ENCODE assay signal across 8 mouse cellular contexts in genomic region chr7:101301361-101301880, GRCm38 (mm10). TPM values are rescaled to one million over a fixed set of nuclear protein-coding genes. Genes with fewer than 3 reads are reported as not detected.
A peak's percentile ranks its signal among the peaks of the same experiment; 100 is the strongest.
DNase-seq lines count a peak whose midpoint lies in the region; ATAC-seq lines count a peak whose summit lies in the region.

No protein-coding gene starts in this region.

- WGBS in heart, embryonic 10.5 days: under 1% methylated on average over 30 of the region's 30 CpGs
- under 1% methylated on average over 30 of the region's 30 CpGs for WGBS in hindbrain, embryonic 16.5 days
- under 1% methylated on average over 30 of the region's 30 CpGs for WGBS in midbrain, embryonic 10.5 days

- peak overlapping the region; percentile 73 for H3K9ac ChIP-seq in hindbrain, embryonic 16.5 days (ENCODE audit: low read depth, low read length)

- peak; percentile 90 for DNase-seq in heart, embryonic 10.5 days (ENCODE audit: low spot score)
- DNase-seq in heart, adult 11 months: no peak
- DNase-seq in 416B (ENCODE audit: low read depth): peak; percentile 75
- peak; percentile 37 for DNase-seq in c-Kit-positive CD71-positive TER-119-positive erythroid progenitor cells, embryonic 14.5 days (ENCODE audit: low spot score)
- DNase-seq in midbrain, embryonic 10.5 days (ENCODE audit: low spot score): no peak
- DNase-seq in thymus, postnatal 36 days: peak; percentile 55 to 59
- no peak for DNase-seq in left cerebral cortex, postnatal 4 days

- intact Hi-C loops in left cerebral cortex, postnatal 4 days (cut with DNase I): no loop called here

- peak overlapping the region; percentile 75 for H3K4me3 ChIP-seq in heart, embryonic 10.5 days
- peak overlapping the region; percentile 72 for H3K4me3 ChIP-seq in hindbrain, embryonic 16.5 days (ENCODE audit: low read length)
- peak overlapping the region; percentile 78 for H3K4me3 ChIP-seq in midbrain, embryonic 10.5 days

- no peaks in the 10 kb centered on the region for H3K9me3 ChIP-seq in heart, embryonic 10.5 days
- H3K9me3 ChIP-seq in hindbrain, embryonic 16.5 days (ENCODE audit: control insufficient read depth, low read length): no peaks in the 10 kb centered on the region
- no peaks in the 10 kb centered on the region for H3K9me3 ChIP-seq in midbrain, embryonic 10.5 days (replicated peaks)

- H3K27me3 ChIP-seq in heart, embryonic 10.5 days (ENCODE audit: insufficient read depth, poor library complexity, severe bottlenecking): peaks cover 47% of the 10 kb centered on the region
- 0 out of 2 replicates have a peak, but pooled peaks cover 2% of the 10 kb centered on the region for H3K27me3 ChIP-seq in hindbrain, embryonic 16.5 days (replicated peaks; ENCODE audit: control insufficient read depth, insufficient read depth, low read length)
- peaks cover 46% of the 10 kb centered on the region for H3K27me3 ChIP-seq in midbrain, embryonic 10.5 days (ENCODE audit: low read depth, poor library complexity, severe bottlenecking)

- peak; percentile 31; the same call in 1 of the 2 replicates for ATAC-seq in hindbrain, embryonic 16.5 days

- H3K36me3 ChIP-seq in heart, embryonic 10.5 days: 0 out of 2 replicates have a peak, but pooled peaks cover 2% of the 10 kb centered on the region
- no peaks in the 10 kb centered on the region for H3K36me3 ChIP-seq in hindbrain, embryonic 16.5 days (ENCODE audit: control insufficient read depth, insufficient read depth, low read length)
- no peaks in the 10 kb centered on the region for H3K36me3 ChIP-seq in midbrain, embryonic 10.5 days

- peak overlapping the region; percentile 83 for H3K27ac ChIP-seq in heart, embryonic 10.5 days
- peak overlapping the region; percentile 65 for H3K27ac ChIP-seq in hindbrain, embryonic 16.5 days (ENCODE audit: low read depth, low read length)
- H3K27ac ChIP-seq in midbrain, embryonic 10.5 days (replicated peaks): peak overlapping the region; percentile 87

- peak overlapping the region; percentile 83 for H3K4me2 ChIP-seq in hindbrain, embryonic 16.5 days (ENCODE audit: low read length)

- H3K4me1 ChIP-seq in heart, embryonic 10.5 days: peaks cover 26% of the 10 kb centered on the region
- H3K4me1 ChIP-seq in hindbrain, embryonic 16.5 days (ENCODE audit: control insufficient read depth, insufficient read depth, low read depth, low read length): peaks cover 17% of the 10 kb centered on the region
- H3K4me1 ChIP-seq in midbrain, embryonic 10.5 days: peaks cover 37% of the 10 kb centered on the region

RNA-seq across cellular contexts. Expression of gene Atg16l2, which starts 0.6 kb away (rescaled TPM):
- 19.2 and 22.1 TPM in 2 replicates for polyA plus RNA-seq in heart, embryonic 10.5 days (2016; fragmentation: Nextera tagmentation; extraction: Ambion mirVana)
- polyA plus RNA-seq in hindbrain, embryonic 16.5 days (2015; fragmentation: Nextera tagmentation; extraction: Ambion mirVana): 33.5 and 34.0 TPM in 2 replicates
- polyA plus RNA-seq in midbrain, embryonic 10.5 days (2016; fragmentation: Nextera tagmentation; extraction: Ambion mirVana): 20.9 and 21.6 TPM in 2 replicates
- 10 to 100 TPM; 34.2 to 36.0 TPM for total RNA-seq in left cerebral cortex, postnatal 4 days (2021)

RNA-seq across cellular contexts. Expression of gene Stard10, which starts 15.5 kb away (rescaled TPM):
- 24.7 and 62.7 TPM in 2 replicates for polyA plus RNA-seq in heart, embryonic 10.5 days (2016; fragmentation: Nextera tagmentation; extraction: Ambion mirVana)
- polyA plus RNA-seq in hindbrain, embryonic 16.5 days (2015; fragmentation: Nextera tagmentation; extraction: Ambion mirVana): 11.9 and 13.8 TPM in 2 replicates
- 5.0 and 7.3 TPM in 2 replicates for polyA plus RNA-seq in midbrain, embryonic 10.5 days (2016; fragmentation: Nextera tagmentation; extraction: Ambion mirVana)
- 10 to 100 TPM; 13.2 to 14.6 TPM for total RNA-seq in left cerebral cortex, postnatal 4 days (2021)

RNA-seq across cellular contexts. Expression of gene Arap1, which starts 46.4 kb away (rescaled TPM):
- polyA plus RNA-seq in heart, embryonic 10.5 days (2016; fragmentation: Nextera tagmentation; extraction: Ambion mirVana): 15.9 and 24.6 TPM in 2 replicates
- 12.8 and 13.8 TPM in 2 replicates for polyA plus RNA-seq in hindbrain, embryonic 16.5 days (2015; fragmentation: Nextera tagmentation; extraction: Ambion mirVana)
- 13.6 and 16.3 TPM in 2 replicates for polyA plus RNA-seq in midbrain, embryonic 10.5 days (2016; fragmentation: Nextera tagmentation; extraction: Ambion mirVana)
- total RNA-seq in left cerebral cortex, postnatal 4 days (2021): 10 to 100 TPM; 21.1 to 21.9 TPM

Comparison
In these comparisons a context has a peak if more than half of its experiments do, and no peak if none do; other contexts are left out.
1. DNase-seq: peak in heart, embryonic 10.5 days (single experiment), 416B (single experiment), c-Kit-positive CD71-positive TER-119-positive erythroid progenitor cells, embryonic 14.5 days (single experiment) and thymus, postnatal 36 days (2 of 2); none in heart, adult 11 months (single experiment), midbrain, embryonic 10.5 days (single experiment) and left cerebral cortex, postnatal 4 days (single experiment).
2. Peak in every context shown above with its lines, with median percentiles within 50 percentile points of each other: H3K27ac ChIP-seq and H3K4me3 ChIP-seq.